Mouse (Mus musculus) C2C12 (cell line): ENCODE measurements at regions not wholly inside any gene's neighbourhood (a gene's known extent, or its start where the extent isn't known, plus 50 kb on each side); places are given as distances from the start of the nearest gene placed in this dataset.

Source experiments
- CTCF ChIP-seq: IDR thresholded peaks from one replicate; pipeline ENCODE4 v1.5.1; 2011; ENCODE audit not compliant: control insufficient read depth, insufficient read depth, insufficient read length
- MAX ChIP-seq: IDR thresholded peaks from one replicate; pipeline ENCODE4 v1.6.1; 2011; ENCODE audit warnings: mild to moderate bottlenecking, control low read depth
- MYOG ChIP-seq: IDR thresholded peaks from one replicate; pipeline ENCODE4 v1.6.1; 2011; ENCODE audit not compliant: control insufficient read depth, insufficient read length; ENCODE audit errors: extremely low read depth
- USF1 ChIP-seq: IDR thresholded peaks from one replicate; pipeline ENCODE4 v1.6.1; 2011; ENCODE audit warnings: low read depth, mild to moderate bottlenecking, control low read depth, moderate library complexity

DNA sequence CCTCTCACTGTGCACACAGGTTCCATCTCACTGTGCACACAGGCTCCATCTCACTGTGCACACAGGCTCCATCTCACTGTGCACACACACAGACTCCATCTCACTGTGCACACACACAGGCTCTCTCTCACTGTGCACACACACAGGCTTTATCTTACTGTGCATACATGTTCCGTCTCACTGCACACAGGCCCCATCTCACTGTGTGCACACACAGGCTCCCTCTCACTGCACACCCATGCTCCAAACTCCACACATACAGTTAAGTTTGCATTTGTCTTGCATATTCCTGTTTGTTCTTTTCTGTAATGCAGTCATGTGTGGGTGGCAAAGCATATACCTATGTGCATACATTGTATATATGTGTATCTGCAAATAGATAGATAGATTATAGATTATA is 57.6 kb upstream of the Sox5 start:
- TF ChIP-seq MAX (no peak), USF1 (no peak), CTCF (no peak), MYOG (no peak)
